Mouse (Mus musculus): ENCODE results near the gene Ncapg2.

Ncapg2 gene

DNA sequence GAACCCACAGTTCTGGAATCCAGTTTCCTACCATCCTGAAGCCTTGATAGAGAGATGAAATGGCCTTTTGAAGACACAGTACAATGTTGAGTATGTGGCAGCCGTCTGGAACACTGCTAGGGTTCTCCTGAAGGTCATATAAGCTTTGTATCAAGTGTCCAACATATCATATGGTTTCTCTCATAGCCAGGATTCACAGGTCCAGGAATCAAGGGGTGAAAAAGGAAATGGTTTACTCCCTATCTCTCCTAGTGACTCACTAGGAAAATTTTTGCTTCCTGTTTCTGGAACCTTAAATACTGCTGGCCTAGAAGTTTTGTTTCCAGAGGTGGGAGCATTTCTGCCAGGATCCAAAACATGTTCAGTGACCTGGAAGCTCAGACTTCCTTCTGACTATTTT is 15.3 kb upstream of the Ncapg2 start:
- no peak overlapping the region for H3K4me3 ChIP-seq (replicated peaks; ENCODE audit: low read length)
- peaks cover 15% of the 10 kb centered on the region for H3K9me3 ChIP-seq (ENCODE audit: low read length)
- H3K4me1 ChIP-seq (replicated peaks; ENCODE audit: low read depth, low read length), result no peaks in the 10 kb centered on the region
- H3K36me3 ChIP-seq (ENCODE audit: insufficient read depth, low read length), result no peaks in the 10 kb centered on the region
- no peaks in the 10 kb centered on the region for H3K27me3 ChIP-seq (ENCODE audit: insufficient read depth, low read length)
- TF ChIP-seq NANOG (IDR thresholded peaks at IDR 0.05; ENCODE audit: borderline replicate concordance, low read length) (no peak), POU5F1 (IDR thresholded peaks at IDR 0.05; ENCODE audit: borderline replicate concordance, low read length) (no peak), CTCF (conservative IDR thresholded peaks at IDR 0.05; ENCODE audit: low read length) (no peak)

DNA sequence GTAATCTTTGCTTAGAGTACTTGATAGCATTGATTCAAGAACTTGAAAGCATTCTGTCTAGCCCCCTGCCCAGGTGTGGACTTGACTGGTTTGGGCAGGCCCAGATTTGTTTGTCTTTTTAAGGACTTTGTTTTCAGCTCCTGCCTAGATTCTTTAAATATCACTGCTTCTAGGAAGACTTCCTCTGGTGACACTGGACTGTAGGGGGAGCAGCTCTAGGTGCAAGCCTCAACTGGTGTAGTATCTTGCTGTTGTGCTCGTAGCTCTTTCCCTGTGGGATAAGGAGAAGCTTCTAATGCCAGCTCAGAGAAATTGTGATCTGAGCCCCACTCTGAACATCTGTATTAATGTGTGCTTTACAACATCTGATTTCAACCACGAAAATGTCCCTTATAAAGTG is 10.9 kb upstream of the Ncapg2 start:
- no peak for TF ChIP-seq POU5F1 (IDR thresholded peaks at IDR 0.05; ENCODE audit: borderline replicate concordance, low read length)
- no peak for TF ChIP-seq NANOG (IDR thresholded peaks at IDR 0.05; ENCODE audit: borderline replicate concordance, low read length)
- no peak for TF ChIP-seq CTCF (conservative IDR thresholded peaks at IDR 0.05; ENCODE audit: low read length)
- Histone ChIP-seq H3K9me3 (ENCODE audit: low read length) (peaks cover 6% of the 10 kb centered on the region; the same call in 1 of the 2 replicates), H3K4me3 (replicated peaks; ENCODE audit: low read length) (no peak overlapping the region), H3K4me1 (replicated peaks; ENCODE audit: low read depth, low read length) (peaks cover 10% of the 10 kb centered on the region), H3K36me3 (ENCODE audit: insufficient read depth, low read length) (no peaks in the 10 kb centered on the region), H3K27me3 (ENCODE audit: insufficient read depth, low read length) (no peaks in the 10 kb centered on the region)

DNA sequence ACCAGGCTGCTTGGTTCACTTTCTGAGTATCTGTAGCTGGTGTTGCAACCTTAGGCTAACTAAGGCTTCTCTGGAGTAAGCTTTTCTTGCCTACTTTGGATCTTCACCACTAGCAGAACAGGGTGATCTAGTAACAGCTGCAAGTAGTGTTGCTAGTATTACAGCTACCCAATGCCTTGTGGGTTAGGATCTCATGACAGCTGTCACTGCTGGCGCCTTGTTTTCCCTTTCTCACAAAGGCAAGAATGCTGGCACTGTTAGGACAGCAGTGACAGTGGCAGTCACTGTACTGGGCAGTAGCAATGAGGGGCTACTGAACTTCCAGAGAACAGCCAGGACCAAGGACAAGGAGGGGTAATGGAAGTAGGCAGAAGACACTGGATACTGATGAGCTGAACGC is 9.9 kb upstream of the Ncapg2 start:
- Histone ChIP-seq H3K4me3 (replicated peaks; ENCODE audit: low read length) (no peak overlapping the region), H3K4me1 (replicated peaks; ENCODE audit: low read depth, low read length) (peaks cover 10% of the 10 kb centered on the region), H3K9me3 (ENCODE audit: low read length) (peaks cover 16% of the 10 kb centered on the region), H3K36me3 (ENCODE audit: insufficient read depth, low read length) (no peaks in the 10 kb centered on the region; the same call in 1 of the 2 replicates), H3K27me3 (ENCODE audit: insufficient read depth, low read length) (no peaks in the 10 kb centered on the region)
- TF ChIP-seq CTCF (conservative IDR thresholded peaks at IDR 0.05; ENCODE audit: low read length) (no peak), POU5F1 (IDR thresholded peaks at IDR 0.05; ENCODE audit: borderline replicate concordance, low read length) (no peak), NANOG (IDR thresholded peaks at IDR 0.05; ENCODE audit: borderline replicate concordance, low read length) (no peak)

DNA sequence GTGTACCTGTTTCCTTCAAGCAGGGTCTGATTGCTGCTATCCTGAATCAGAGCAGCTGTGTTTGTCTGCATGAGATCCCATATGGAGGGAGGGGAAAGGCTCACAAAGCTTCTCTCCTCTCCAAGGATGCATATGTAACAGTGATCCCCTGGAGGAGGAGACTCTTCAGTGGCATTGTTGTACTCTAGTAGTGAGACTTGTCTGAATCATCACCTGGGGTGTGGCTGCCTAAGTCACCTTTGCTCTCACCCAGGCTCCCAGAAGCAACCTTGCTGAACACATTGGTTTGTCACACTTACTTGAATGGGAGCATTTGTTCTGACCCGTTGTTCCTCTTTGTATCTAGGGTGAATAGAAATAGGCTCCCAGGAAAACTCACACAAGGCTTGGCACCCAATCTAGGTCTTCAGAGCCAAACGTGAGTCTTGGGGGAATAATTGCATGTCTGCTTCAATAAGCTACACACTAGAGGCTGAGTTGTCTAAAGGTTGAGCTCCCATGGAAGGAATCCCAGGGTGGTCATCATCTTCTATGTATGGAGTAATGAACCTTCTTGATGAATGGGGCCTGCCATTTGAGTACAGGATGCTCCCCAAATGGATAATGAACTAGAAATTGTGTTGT is 9.0 kb upstream of the Ncapg2 start:
- H3K27me3 ChIP-seq (ENCODE audit: insufficient read depth, low read length), result no peaks in the 10 kb centered on the region
- no peak for TF ChIP-seq CTCF (conservative IDR thresholded peaks at IDR 0.05; ENCODE audit: low read length)
- TF ChIP-seq NANOG (IDR thresholded peaks at IDR 0.05; ENCODE audit: borderline replicate concordance, low read length), result no peak
- TF ChIP-seq POU5F1 (IDR thresholded peaks at IDR 0.05; ENCODE audit: borderline replicate concordance, low read length), result no peak
- H3K9me3 ChIP-seq (ENCODE audit: low read length), result peaks cover 25% of the 10 kb centered on the region
- peaks cover 4% of the 10 kb centered on the region; the same call in 1 of the 2 replicates for H3K36me3 ChIP-seq (ENCODE audit: insufficient read depth, low read length)
- no peak overlapping the region for H3K4me3 ChIP-seq (replicated peaks; ENCODE audit: low read length)
- peaks cover 10% of the 10 kb centered on the region for H3K4me1 ChIP-seq (replicated peaks; ENCODE audit: low read depth, low read length)

DNA sequence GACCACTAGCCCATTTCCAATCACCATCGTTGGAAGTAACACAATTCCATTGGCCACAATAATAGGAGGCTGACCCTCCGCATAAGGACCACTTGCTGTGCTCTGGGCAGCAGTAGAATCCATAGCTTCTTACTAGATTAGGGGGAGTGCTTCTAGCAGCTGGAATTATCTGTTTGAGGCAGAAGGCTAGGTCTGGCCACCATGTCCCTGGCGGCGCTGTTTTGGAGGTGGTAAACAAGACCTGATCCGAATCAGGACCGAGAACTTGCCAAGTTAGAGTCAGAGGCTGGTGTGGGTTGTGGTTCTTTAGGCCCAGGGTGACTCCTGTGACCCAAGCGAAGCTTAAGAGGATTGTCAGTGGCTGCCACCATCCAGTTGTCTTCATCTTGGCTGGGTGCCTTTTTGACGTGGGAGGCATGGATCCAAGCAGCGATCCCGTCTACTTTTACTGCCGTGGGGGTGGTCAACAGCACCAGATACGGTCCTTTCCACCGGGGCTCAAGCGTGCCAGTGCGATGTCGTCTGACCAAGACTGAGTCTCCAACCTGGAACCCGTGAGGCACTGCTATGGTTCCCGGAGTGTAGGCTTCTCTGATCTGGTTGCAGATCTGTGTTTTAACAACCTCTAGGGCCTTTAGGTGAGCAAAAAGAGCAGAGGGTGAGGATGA is 1.1 kb upstream of the Ncapg2 start:
- peaks cover 47% of the 10 kb centered on the region for H3K36me3 ChIP-seq (ENCODE audit: insufficient read depth, low read length)
- peaks cover 53% of the 10 kb centered on the region for H3K9me3 ChIP-seq (ENCODE audit: low read length)
- peaks cover 22% of the 10 kb centered on the region for H3K4me1 ChIP-seq (replicated peaks; ENCODE audit: low read depth, low read length)
- TF ChIP-seq POU5F1 (IDR thresholded peaks at IDR 0.05; ENCODE audit: borderline replicate concordance, low read length), result no peak
- no peak for TF ChIP-seq CTCF (conservative IDR thresholded peaks at IDR 0.05; ENCODE audit: low read length)
- TF ChIP-seq NANOG (IDR thresholded peaks at IDR 0.05; ENCODE audit: borderline replicate concordance, low read length), result no peak
- H3K27me3 ChIP-seq (ENCODE audit: insufficient read depth, low read length), result no peaks in the 10 kb centered on the region
- peak overlapping the region; percentile 94 for H3K4me3 ChIP-seq (replicated peaks; ENCODE audit: low read length)

DNA sequence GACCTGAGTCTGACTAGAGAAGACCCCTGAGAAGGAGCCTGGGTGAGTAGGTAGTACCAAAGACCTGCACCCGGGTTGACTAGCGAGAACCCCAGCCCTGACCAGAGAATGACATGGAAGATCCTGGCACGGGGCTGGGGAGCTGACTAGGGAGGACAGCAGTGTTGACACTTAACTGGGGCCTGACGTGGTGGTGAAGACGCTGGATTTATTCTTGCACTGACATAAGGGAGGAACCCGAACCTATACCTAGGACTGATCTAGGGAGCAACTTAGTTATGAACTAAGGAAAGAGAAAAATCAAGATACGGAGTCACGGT is 594 bp downstream of the Ncapg2 start:
- peaks cover 36% of the 10 kb centered on the region for H3K9me3 ChIP-seq (ENCODE audit: low read length)
- H3K36me3 ChIP-seq (ENCODE audit: insufficient read depth, low read length), result peaks cover 63% of the 10 kb centered on the region
- H3K27me3 ChIP-seq (ENCODE audit: insufficient read depth, low read length), result no peaks in the 10 kb centered on the region
- TF ChIP-seq NANOG (IDR thresholded peaks at IDR 0.05; ENCODE audit: borderline replicate concordance, low read length), result no peak
- TF ChIP-seq POU5F1 (IDR thresholded peaks at IDR 0.05; ENCODE audit: borderline replicate concordance, low read length), result no peak
- no peak for TF ChIP-seq CTCF (conservative IDR thresholded peaks at IDR 0.05; ENCODE audit: low read length)
- H3K4me1 ChIP-seq (replicated peaks; ENCODE audit: low read depth, low read length), result peaks cover 22% of the 10 kb centered on the region
- peak overlapping the region; percentile 94 for H3K4me3 ChIP-seq (replicated peaks; ENCODE audit: low read length)

DNA sequence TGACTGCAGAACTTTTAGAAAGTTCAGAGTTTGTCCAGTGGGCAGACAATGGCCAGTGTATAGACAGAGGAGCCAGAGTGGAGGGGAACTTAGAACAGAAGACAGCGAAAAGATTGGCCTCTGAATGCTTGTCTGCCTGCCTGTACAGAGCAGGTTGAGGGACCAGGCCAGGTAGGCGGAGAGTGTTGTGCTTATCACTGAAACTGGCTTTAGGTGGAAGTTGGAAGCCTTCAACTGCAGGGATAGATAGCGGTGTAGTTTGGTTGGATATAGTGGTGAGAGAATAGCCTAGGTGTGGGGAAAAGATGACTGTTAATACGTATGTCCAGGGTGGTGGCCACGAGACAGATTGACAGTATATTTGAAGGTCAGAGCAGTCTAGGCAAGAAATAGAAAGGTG is 2.7 kb downstream of the Ncapg2 start:
- no peak for TF ChIP-seq NANOG (IDR thresholded peaks at IDR 0.05; ENCODE audit: borderline replicate concordance, low read length)
- TF ChIP-seq CTCF (conservative IDR thresholded peaks at IDR 0.05; ENCODE audit: low read length), result no peak
- no peak for TF ChIP-seq POU5F1 (IDR thresholded peaks at IDR 0.05; ENCODE audit: borderline replicate concordance, low read length)
- Histone ChIP-seq H3K4me1 (replicated peaks; ENCODE audit: low read depth, low read length) (peaks cover 22% of the 10 kb centered on the region), H3K36me3 (ENCODE audit: insufficient read depth, low read length) (peaks cover 66% of the 10 kb centered on the region), H3K4me3 (replicated peaks; ENCODE audit: low read length) (no peak overlapping the region), H3K9me3 (ENCODE audit: low read length) (peaks cover 15% of the 10 kb centered on the region), H3K27me3 (ENCODE audit: insufficient read depth, low read length) (no peaks in the 10 kb centered on the region)

DNA sequence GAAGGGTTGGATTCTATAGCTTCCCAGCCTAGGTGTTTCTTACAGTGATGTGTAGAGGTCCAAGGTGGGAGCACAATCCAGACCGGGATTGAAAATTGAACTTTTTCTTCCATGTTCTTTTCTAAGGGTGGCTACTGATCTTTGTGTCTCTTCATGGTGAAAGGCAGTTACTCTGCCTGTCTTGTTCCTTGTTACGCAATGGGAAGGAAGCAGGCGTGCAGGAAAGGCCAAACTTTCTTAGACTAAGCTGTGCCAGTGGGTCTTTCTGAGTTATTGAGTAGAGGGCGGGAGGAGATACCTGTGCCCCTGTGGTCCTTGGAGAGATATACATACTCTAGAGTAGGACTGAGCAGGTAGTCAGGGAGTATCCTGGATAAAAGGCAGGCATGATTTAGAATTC is 9.7 kb downstream of the Ncapg2 start:
- TF ChIP-seq CTCF (conservative IDR thresholded peaks at IDR 0.05; ENCODE audit: low read length), result no peak
- no peak for TF ChIP-seq NANOG (IDR thresholded peaks at IDR 0.05; ENCODE audit: borderline replicate concordance, low read length)
- no peak for TF ChIP-seq POU5F1 (IDR thresholded peaks at IDR 0.05; ENCODE audit: borderline replicate concordance, low read length)
- Histone ChIP-seq H3K36me3 (ENCODE audit: insufficient read depth, low read length) (peaks cover 78% of the 10 kb centered on the region), H3K27me3 (ENCODE audit: insufficient read depth, low read length) (no peaks in the 10 kb centered on the region), H3K4me3 (replicated peaks; ENCODE audit: low read length) (no peak overlapping the region), H3K9me3 (ENCODE audit: low read length) (no peaks in the 10 kb centered on the region), H3K4me1 (replicated peaks; ENCODE audit: low read depth, low read length) (no peaks in the 10 kb centered on the region)
